Mouse (Mus musculus) megakaryocyte, adult 5-6 weeks (primary cell): ENCODE results near the gene Plin4. TPM values are rescaled to one million over a fixed set of nuclear protein-coding genes. Genes with fewer than 3 reads are reported as not detected.
"Not testable (repeated sequence)": the region's sequence is repeated elsewhere in the genome, so short reads cannot be mapped to it uniquely, and the experiment has no call there.

Experiments used
- ATAC-seq: 2 replicates; pipeline ENCODE4 v1.8.0; 2016; ENCODE audit warnings: mild to moderate bottlenecking, inconsistent platforms; ENCODE audit not compliant: poor library complexity, severe bottlenecking
- total RNA-seq, 2 experiments: library from RNA; stranded (forward) in 1 of 2; stranded (reverse) in 1 of 2; fragments of 153-499, 151-499 nt in 1 of 2; fragments of 221-1000, 200-1000 nt in 1 of 2; gene quantifications; 2 replicates each; pipeline versions ENCODE4 v1.2.3 to v1.2.4; 2015 to 2017

The Plin4 gene
- total RNA-seq, 2 experiments from 2014 or later, result 0.09 to 0.18 TPM

DNA sequence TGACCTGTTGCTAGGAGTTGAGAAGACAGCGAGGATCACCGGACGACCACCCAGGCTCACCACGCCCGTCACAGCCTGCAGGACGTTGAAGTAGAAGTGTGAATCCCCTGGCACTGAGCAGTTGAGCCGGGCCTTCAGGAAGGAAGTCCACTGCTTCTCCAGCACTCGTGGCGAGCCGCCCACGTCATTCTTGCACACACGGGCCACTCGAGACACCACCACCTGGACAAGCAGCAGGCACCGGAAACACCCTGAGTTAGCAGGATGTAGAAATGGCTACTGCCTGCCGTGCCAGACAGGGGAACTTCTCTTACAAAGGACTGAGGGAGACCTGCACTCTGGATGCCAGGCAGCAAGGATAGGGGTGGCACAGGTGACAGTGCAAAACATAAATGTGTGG is 18.6 kb upstream of the Plin4 start:
- ATAC-seq, result peak; percentile 78

DNA sequence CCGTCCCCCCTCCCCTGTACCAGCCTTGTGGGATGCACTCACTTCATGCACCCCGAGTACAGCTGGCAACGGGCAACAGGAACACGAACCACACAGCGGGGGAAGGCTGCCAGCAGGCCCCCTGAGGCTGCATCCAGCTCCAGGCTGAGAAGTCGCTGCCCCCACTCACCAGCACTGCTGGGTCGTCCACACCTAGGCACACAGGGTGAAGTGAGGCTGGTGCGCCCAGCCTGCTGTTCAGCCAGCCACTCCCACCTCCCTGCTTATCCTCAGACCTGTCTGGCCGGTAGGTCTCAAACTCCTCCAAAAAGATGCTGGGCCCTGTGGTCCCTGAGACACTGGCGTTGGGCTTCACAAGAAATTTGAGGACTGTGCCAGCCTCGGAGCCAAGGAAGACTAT is 16.6 kb upstream of the Plin4 start:
- no peak for ATAC-seq

- ATAC-seq, result no peak
Observed at GRCm38 (mm10) chr17:56125276-56125630, 15.7 kb upstream of the Plin4 start.

GRCm38 (mm10) chr17:56124377-56125275 is 15.0 kb upstream of the Plin4 start:
- ATAC-seq, result peak; percentile 39; the same call in 1 of the 2 replicates

DNA sequence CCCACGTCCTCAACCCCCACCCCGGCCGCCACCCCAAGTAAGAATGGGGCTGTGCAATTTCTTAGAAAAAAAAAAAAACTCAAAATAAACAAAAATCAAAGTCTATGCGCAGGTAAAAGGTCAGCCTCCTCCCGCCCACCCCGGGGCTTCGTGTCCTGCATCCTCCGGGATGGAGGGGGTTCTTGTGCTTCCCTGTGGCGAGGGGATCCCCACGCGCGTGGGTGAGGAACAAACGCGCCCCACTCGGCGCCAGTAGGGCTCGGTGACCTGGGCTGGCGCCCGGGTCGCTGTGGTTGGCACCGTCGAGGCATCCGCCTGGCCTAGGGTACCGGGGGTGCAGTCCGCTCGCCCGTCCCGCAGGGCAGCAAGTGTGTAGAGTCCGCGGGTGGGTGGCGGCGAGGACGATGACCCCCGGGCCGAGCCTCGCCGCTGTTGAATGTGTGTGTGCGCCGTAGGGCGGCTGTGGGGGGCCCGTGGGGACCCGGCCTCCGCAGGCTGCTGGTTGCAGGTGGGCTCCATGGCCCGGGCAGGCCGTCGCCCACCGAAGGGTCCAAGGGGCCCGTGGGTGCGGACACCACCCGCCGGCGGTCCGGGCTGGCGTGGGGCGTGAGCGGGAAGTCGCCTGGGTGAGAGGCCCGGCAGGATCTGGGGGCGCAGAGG is 14.2 kb upstream of the Plin4 start:
- ATAC-seq, result no peak

DNA sequence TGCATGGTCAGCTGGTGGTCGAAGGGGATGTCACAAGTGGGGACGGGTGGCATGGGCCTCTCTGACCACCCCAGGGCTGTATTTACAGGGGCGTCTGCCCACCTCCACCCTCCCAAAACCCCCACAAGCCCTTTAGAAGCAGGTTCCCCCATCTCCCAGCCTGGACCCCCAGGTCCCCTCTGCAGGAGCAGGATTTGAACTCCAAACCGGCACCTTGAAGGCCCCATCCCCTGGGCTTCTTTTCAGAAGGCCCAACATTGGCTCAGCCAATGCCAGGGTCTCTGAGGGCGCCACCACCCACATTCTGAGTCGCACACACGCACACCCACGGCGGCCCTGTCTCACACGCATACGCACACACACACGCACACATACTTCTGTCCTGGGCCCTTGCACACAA is 13.6 kb upstream of the Plin4 start:
- ATAC-seq, result no peak

DNA sequence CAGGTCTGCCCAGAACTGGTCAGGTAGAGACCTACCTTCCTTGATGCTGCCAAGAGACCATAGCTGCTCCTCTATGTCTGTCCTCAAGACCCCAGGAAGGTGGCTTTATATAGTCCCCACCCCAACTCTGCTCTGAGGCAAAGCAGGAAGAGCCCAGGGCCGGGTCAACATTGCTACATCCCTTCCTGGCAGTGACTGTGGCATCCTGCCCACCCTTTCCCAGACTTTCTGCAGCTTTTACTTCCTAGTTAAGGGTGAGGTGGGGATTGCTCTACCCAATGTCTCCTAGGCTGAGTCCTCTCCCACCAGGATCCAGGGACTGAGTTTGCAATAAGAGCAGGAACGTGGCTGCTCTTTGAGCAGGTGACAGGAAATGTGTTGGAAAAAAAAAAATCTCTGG is 12.2 kb upstream of the Plin4 start, which contains the start of gene Lrg1:
TSS of gene Lrg1 (minus strand) at position 176 of the 400 bp plus-strand sequence.
- peak; percentile 21 for ATAC-seq

DNA sequence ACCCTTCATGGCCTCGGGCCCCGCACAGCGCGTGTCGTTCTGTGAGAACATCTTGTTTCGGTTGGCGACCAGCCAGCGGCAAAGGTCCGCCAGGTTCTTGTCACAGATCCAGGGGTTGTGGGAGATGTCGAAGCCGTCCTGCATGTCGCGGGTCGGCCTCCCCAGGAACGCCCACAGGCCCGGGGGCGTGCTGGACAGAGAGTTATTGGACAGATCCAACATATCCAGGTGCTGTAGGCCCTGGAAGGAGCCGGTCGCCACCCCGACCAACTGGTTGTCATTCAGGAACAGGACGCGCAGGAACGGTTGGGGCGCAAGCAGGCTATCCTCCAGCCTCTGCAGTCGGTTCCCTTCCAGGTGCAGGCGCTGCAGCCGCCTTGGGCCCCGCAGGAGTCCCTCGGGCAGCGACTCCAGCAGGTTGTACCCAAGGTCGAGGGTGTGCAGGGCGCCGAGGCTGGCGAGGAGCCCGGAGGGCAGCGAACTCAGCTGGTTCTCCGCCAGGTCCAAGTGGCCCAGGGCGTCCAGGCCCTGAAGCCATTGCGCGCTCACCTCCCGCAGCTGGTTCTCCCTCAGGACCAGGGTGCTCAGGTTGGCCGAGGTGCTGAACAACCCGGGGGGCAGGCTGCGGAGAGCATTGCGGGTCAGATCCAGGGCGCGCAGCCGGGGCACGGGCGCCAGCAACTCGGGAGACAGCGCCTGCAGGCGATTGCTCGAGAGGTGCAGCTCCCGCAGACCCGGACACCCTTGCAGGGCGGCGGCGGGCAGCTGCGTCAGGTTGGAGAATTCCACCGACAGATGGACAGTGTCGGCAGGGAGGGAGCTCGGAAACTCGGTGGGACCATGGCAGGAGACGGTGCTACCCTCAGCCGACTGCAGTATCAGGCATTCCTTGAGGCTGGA is 10.6 kb upstream of the Plin4 start:
- ATAC-seq, result no peak

- ATAC-seq, result no peak
Observed at GRCm38 (mm10) chr17:56119431-56119830, 9.8 kb upstream of the Plin4 start.

- ATAC-seq, result peak; percentile 45
Observed at GRCm38 (mm10) chr17:56117251-56117710, 7.7 kb upstream of the Plin4 start, which contains the start of gene Plin5. Plin5 (minus strand) TSS chr17:56117596.

- ATAC-seq, result no peak
Observed at GRCm38 (mm10) chr17:56116193-56116592, 6.6 kb upstream of the Plin4 start.

DNA sequence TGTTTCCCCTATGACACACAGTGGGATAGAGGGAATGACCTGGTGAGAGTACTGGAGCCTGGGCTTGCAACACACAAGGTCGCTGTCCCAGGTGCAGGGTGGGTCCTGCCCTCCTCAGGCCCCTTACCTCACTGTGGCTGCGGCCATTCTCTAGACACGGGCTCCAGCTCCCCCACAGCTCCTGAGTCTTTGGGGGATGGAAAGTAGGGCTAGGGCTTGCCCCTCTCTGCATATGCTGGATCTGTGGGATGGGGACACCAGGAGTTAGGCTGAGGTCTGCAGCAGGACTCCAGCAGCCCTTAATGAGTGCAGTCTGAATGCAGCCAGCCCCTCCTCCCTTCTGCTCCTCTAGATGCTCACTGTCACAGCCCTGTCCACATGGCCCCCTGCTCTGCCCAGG is 3.1 kb upstream of the Plin4 start:
- no peak for ATAC-seq

- peak; percentile 70 for ATAC-seq
Observed at GRCm38 (mm10) chr17:56111864-56112263, 2.3 kb upstream of the Plin4 start.

- no peak for ATAC-seq
Observed at GRCm38 (mm10) chr17:56111021-56111420, 1.4 kb upstream of the Plin4 start.

DNA sequence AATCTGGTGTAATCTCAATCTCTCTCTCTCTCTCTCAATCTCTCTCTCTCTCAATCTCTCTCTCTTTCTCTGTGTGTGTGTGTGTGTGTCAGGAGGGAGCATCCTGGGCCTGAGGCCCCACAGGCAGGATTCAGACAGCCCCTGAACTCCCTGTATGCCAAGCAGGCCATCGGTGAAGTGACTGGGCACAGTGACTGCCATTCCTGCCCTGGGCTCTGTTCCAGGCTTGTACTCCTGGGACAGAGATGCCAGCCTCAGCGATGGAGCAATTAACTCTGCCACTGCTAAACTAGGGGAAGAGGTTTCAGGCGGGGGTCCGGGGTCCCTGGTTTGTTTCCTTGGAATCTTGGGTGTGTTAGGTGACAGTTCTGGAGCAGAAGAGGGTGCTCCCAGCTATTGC is 968 bp upstream of the Plin4 start:
- ATAC-seq, result no peak

DNA sequence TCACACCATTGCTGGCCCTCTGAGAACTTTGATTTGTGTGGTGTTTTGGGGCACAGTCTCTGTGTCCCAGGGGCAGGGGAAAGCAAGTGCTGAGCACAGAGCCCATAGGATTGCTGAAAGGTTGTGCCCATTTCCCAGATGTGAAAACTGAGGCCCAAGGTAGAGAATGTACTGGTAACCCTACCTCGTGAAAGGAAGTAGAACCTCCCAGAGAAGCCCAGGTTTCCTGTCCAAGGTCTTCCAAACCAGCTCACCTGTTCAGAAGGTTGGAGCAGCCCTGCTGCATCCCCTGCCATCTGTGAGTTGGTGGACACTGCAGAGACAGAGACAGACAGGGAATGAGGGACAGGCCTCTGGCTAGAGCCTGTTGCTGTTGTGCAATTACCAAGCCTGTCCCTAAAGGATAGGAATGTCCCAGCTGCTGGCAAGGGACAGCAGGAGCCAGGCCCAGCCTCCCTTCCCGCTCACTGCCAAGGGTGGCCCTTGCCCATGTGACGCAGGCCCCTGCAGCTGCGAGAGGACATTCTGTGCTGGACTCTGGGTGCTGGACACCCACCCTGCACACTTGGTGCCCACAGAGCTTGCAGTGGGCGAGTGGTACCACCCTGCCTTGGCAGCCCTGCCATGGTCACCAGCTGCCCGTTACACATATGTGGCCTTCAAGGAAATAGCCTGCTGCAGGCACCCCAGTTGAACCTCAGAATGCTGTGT is 1.1 kb downstream of the Plin4 start:
- ATAC-seq, result no peak

GRCm38 (mm10) chr17:56107736-56108135 is 1.9 kb downstream of the Plin4 start:
- ATAC-seq, result no peak

GRCm38 (mm10) chr17:56106981-56107380 is 2.6 kb downstream of the Plin4 start:
- no peak for ATAC-seq

DNA sequence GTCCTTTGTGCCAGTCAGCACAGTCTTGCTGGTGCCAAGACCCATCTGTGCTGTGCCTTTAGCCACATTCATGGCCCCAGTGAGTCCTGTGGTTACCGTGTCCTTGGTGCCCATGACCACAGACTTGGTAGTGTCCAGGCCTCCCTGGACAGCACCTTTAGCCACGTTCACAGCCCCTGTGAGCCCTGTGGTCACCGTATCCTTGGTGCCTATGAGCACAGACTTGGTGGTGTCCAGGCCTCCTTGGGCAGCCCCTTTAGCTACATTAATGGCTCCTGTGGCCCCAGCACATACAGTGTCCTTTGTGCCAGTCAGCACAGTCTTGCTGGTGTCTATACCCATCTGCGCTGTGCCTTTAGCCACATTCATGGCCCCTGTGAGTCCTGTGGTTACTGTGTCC is 3.2 kb downstream of the Plin4 start:
- ATAC-seq, result not testable (repeated sequence)

DNA sequence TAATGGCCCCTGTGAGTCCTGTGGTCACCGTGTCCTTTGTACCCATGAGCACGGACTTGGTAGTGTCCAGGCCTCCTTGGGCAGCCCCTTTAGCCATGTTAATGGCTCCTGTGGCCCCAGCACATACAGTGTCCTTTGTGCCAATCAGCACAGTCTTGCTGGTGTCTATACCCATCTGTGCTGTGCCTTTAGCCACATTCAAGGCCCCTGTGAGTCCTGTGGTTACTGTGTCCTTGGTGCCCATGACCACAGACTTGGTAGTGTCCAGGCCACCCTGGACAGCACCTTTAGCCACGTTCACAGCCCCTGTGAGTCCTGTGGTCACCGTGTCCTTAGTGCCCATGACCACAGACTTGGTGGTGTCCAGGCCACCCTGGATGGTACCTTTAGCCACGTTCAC is 4.8 kb downstream of the Plin4 start:
- ATAC-seq, result not testable (repeated sequence)
